ENCODE assay signal across 17 mouse cellular contexts in the genomic region with DNA sequence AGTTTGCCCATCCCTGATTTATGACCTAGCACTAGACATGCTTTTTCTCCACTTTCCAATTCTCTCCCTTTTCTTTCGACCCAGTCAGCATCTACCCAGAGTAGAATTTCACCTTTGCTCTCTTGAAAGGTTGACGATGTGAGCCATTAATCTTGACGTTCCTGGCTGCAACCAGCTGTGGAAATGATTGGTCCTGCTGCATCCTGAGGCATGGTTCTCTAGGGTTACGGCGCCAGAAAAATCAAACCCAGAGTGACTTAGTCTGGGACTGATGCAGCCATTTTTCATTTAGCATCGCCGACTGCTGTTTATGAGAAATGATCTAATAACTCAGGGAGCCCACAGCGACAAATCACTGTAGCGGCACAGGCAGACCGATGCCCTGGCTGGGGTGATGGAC.
DNase-seq lines count a peak whose midpoint lies in the region; ATAC-seq and TF ChIP-seq lines count a peak whose summit lies in the region.
"Had no signal": no experiment of that assay in that cellular context is flagged by ENCODE, and none has a peak within 500 bp of the region (broad histone marks: within the 10 kb centered on the region; RNA-seq: fewer than 3 reads in every experiment).

No protein-coding gene starts in this region.

- WGBS in hindbrain, embryonic 12.5 days: 65% methylated on average over 10 of the region's 10 CpGs
- WGBS in hindbrain, embryonic 10.5 days: 86% methylated on average over 10 of the region's 10 CpGs
- 51% methylated on average over 10 of the region's 10 CpGs for WGBS in hindbrain, embryonic 14.5 days
- WGBS in neural tube, embryonic 11.5 days: 27% methylated on average over 10 of the region's 10 CpGs
- WGBS in stomach, postnatal 0 days: 43% methylated on average over 10 of the region's 10 CpGs

- peak; percentile 24; the same call in 1 of the 2 replicates for ATAC-seq in hindbrain, embryonic 12.5 days (ENCODE audit: low FRiP score)
- ATAC-seq in hindbrain, embryonic 14.5 days (ENCODE audit: low FRiP score): no peak
- ATAC-seq in neural tube, embryonic 11.5 days (ENCODE audit: insufficient read depth, low FRiP score, low TSS enrichment): no peak
- ATAC-seq in stomach, postnatal 0 days (ENCODE audit: low FRiP score, low TSS enrichment): no peak
- ATAC-seq: intestine, embryonic 16.5 days had no signal

- no peak overlapping the region for H3K4me2 ChIP-seq in hindbrain, embryonic 12.5 days (replicated peaks)
- H3K4me2 ChIP-seq in hindbrain, embryonic 14.5 days (replicated peaks): no peak overlapping the region
- no peak overlapping the region for H3K4me2 ChIP-seq in neural tube, embryonic 11.5 days (ENCODE audit: low read depth)
- no peak overlapping the region for H3K4me2 ChIP-seq in stomach, postnatal 0 days (replicated peaks; ENCODE audit: low read depth)
- H3K4me2 ChIP-seq: embryonic facial prominence, embryonic 15.5 days; limb, embryonic 15.5 days had no signal

- H3K9ac ChIP-seq in hindbrain, embryonic 12.5 days: no peak overlapping the region
- no peak overlapping the region for H3K9ac ChIP-seq in hindbrain, embryonic 14.5 days
- no peak overlapping the region for H3K9ac ChIP-seq in neural tube, embryonic 11.5 days (ENCODE audit: low read length)
- H3K9ac ChIP-seq in stomach, postnatal 0 days (ENCODE audit: low read length): no peak overlapping the region
- H3K9ac ChIP-seq: embryonic facial prominence, embryonic 15.5 days; limb, embryonic 15.5 days had no signal

- no peak overlapping the region for H3K4me3 ChIP-seq in hindbrain, embryonic 12.5 days
- H3K4me3 ChIP-seq in hindbrain, embryonic 10.5 days: no peak overlapping the region
- no peak overlapping the region for H3K4me3 ChIP-seq in hindbrain, embryonic 14.5 days (replicated peaks; ENCODE audit: low read length)
- H3K4me3 ChIP-seq in neural tube, embryonic 11.5 days (ENCODE audit: low read depth, low read length): no peak overlapping the region
- H3K4me3 ChIP-seq in stomach, postnatal 0 days (ENCODE audit: low read depth, low read length): no peak overlapping the region
- H3K4me3 ChIP-seq: embryonic facial prominence, embryonic 15.5 days; forebrain, embryonic 10.5 days; limb, embryonic 15.5 days had no signal

- peaks cover 15% of the 10 kb centered on the region; the same call in 1 of the 2 replicates for H3K4me1 ChIP-seq in hindbrain, embryonic 12.5 days
- peaks cover 4% of the 10 kb centered on the region; the same call in 1 of the 2 replicates for H3K4me1 ChIP-seq in hindbrain, embryonic 10.5 days (replicated peaks)
- H3K4me1 ChIP-seq in hindbrain, embryonic 14.5 days (replicated peaks; ENCODE audit: control insufficient read depth, insufficient read depth, low read length): peaks cover 13% of the 10 kb centered on the region
- H3K4me1 ChIP-seq in neural tube, embryonic 11.5 days (ENCODE audit: control insufficient read depth, insufficient read depth, low read length): no peaks in the 10 kb centered on the region
- no peaks in the 10 kb centered on the region for H3K4me1 ChIP-seq in stomach, postnatal 0 days (replicated peaks; ENCODE audit: control insufficient read depth, insufficient read depth)

- H3K36me3 ChIP-seq in hindbrain, embryonic 12.5 days: no peaks in the 10 kb centered on the region
- no peaks in the 10 kb centered on the region for H3K36me3 ChIP-seq in hindbrain, embryonic 10.5 days
- no peaks in the 10 kb centered on the region for H3K36me3 ChIP-seq in hindbrain, embryonic 14.5 days (replicated peaks; ENCODE audit: control insufficient read depth, insufficient read depth)
- H3K36me3 ChIP-seq in neural tube, embryonic 11.5 days (ENCODE audit: control insufficient read depth, insufficient read depth, low read length): no peaks in the 10 kb centered on the region
- no peaks in the 10 kb centered on the region for H3K36me3 ChIP-seq in stomach, postnatal 0 days (ENCODE audit: control insufficient read depth, insufficient read depth, low read length)
- H3K36me3 ChIP-seq: embryonic facial prominence, embryonic 15.5 days; forebrain, embryonic 10.5 days; limb, embryonic 15.5 days had no signal

- TF ChIP-seq EP300 in stomach, postnatal 0 days (optimal IDR thresholded peaks at IDR 0.05): no peak

- TF ChIP-seq CTCF in stomach, postnatal 0 days (IDR thresholded peaks at IDR 0.05; ENCODE audit: low read depth): no peak

- no peaks in the 10 kb centered on the region for H3K9me3 ChIP-seq in hindbrain, embryonic 12.5 days (replicated peaks)
- no peaks in the 10 kb centered on the region for H3K9me3 ChIP-seq in hindbrain, embryonic 10.5 days
- no peaks in the 10 kb centered on the region for H3K9me3 ChIP-seq in hindbrain, embryonic 14.5 days (ENCODE audit: control insufficient read depth, low read length)
- H3K9me3 ChIP-seq in neural tube, embryonic 11.5 days (ENCODE audit: control insufficient read depth, low read length): no peaks in the 10 kb centered on the region
- H3K9me3 ChIP-seq in stomach, postnatal 0 days (ENCODE audit: control insufficient read depth, low read length): no peaks in the 10 kb centered on the region
- H3K9me3 ChIP-seq: embryonic facial prominence, embryonic 15.5 days; limb, embryonic 15.5 days had no signal

- no peak for DNase-seq in hindbrain, embryonic 10.5 days (ENCODE audit: low spot score)
- DNase-seq in hindbrain, embryonic 14.5 days (ENCODE audit: low spot score): no peak
- DNase-seq in kidney, postnatal 14 days: peak; percentile 12
- no peak for DNase-seq in neural tube, embryonic 11.5 days (ENCODE audit: low spot score)
- no peak for DNase-seq in frontal cortex, postnatal 25 days (ENCODE audit: low spot score in 2 of 2)
- DNase-seq in MN1 (ENCODE audit: low spot score): no peak
- DNase-seq in stomach, postnatal 0 days (ENCODE audit: low spot score): no peak
- DNase-seq: adrenal gland, postnatal 10 days; cerebellum, adult 11-12 months; gastrocnemius, postnatal 14 days; lung, postnatal 10 days; thymus, adult 18-20 months had no signal

- H3K27ac ChIP-seq in hindbrain, embryonic 12.5 days: peak overlapping the region; percentile 75
- no peak overlapping the region for H3K27ac ChIP-seq in hindbrain, embryonic 10.5 days
- peak overlapping the region; percentile 70 for H3K27ac ChIP-seq in hindbrain, embryonic 14.5 days
- H3K27ac ChIP-seq in neural tube, embryonic 11.5 days (ENCODE audit: low read depth, low read length): 0 out of 2 replicates have a peak overlapping the region, but pooled peaks have one; percentile 9
- H3K27ac ChIP-seq in stomach, postnatal 0 days (replicated peaks): no peak overlapping the region
- H3K27ac ChIP-seq: embryonic facial prominence, embryonic 15.5 days; forebrain, embryonic 10.5 days; limb, embryonic 15.5 days had no signal

- no peaks in the 10 kb centered on the region for H3K27me3 ChIP-seq in hindbrain, embryonic 12.5 days
- H3K27me3 ChIP-seq in hindbrain, embryonic 10.5 days (ENCODE audit: insufficient read depth, poor library complexity, severe bottlenecking): no peaks in the 10 kb centered on the region
- no peaks in the 10 kb centered on the region for H3K27me3 ChIP-seq in hindbrain, embryonic 14.5 days (ENCODE audit: control insufficient read depth, insufficient read depth, low read length)
- H3K27me3 ChIP-seq in neural tube, embryonic 11.5 days (ENCODE audit: control insufficient read depth, insufficient read depth, low read length): no peaks in the 10 kb centered on the region
- no peaks in the 10 kb centered on the region for H3K27me3 ChIP-seq in stomach, postnatal 0 days (ENCODE audit: control insufficient read depth, insufficient read depth, low read length)
- H3K27me3 ChIP-seq: embryonic facial prominence, embryonic 15.5 days; limb, embryonic 15.5 days had no signal

Comparison
In these comparisons a context has a peak if more than half of its experiments do, and no peak if none do; other contexts are left out.
1. H3K27ac ChIP-seq: peak in hindbrain, embryonic 12.5 days (single experiment), hindbrain, embryonic 14.5 days (single experiment) and neural tube, embryonic 11.5 days (single experiment); none in hindbrain, embryonic 10.5 days (single experiment) and stomach, postnatal 0 days (single experiment).